8 mouse cellular contexts compared by ENCODE assay signal in the genomic region with DNA sequence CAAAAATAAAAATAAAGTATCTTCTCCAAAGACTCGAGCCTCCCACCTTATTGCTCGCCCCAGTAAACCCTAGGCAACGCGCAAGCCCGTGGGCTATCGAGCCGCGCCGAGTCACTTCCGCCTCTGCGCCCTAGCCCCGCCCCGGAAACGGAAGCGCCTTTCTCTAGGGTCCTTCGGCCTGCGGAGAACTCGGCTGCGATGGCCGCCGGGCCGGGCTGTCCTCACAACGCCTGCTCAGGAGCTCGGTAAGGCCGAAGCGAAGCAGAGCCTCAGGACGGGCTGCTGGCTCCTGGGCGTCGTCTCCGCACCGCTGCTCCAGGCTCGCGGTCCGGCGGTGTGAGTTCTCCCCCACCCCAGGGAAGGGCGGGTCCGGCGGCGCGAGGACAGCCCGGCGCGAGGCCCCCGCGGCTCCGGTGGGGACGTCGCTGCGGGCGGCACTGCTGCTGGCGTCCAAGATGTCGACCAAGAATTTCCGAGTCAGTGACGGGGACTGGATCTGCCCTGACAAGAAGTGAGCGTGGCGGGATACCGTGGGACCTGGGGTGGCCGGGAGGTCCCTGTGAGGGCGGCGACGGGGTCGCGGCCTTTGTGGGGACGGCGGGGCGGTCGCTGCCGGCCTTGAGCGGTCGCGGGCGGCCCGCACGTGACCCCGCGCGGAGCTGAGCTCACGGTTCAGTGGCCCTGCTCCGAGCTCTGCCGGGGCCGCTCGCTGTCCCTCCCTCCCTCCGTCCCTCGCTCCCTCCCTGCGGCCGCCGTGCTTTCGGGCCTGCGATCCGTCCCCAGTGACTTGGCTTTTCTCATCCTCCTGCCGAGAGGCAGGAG. TPM values are rescaled to one million over a fixed set of nuclear protein-coding genes. Genes with fewer than 3 reads are reported as not detected.
DNase-seq lines count a peak whose midpoint lies in the region; ATAC-seq and TF ChIP-seq lines count a peak whose summit lies in the region.

TSS of gene Zranb2 (plus strand) at position 197 of the 822 bp plus-strand sequence.

- WGBS in heart, embryonic 10.5 days = under 1% methylated on average over 90 of the region's 91 CpGs
- under 1% methylated on average over 91 of the region's 91 CpGs for WGBS in kidney, embryonic 15.5 days

- peaks cover 36% of the 10 kb centered on the region for H3K27me3 ChIP-seq in heart, embryonic 10.5 days (ENCODE audit: insufficient read depth, poor library complexity, severe bottlenecking)
- H3K27me3 ChIP-seq in kidney, embryonic 15.5 days = peaks cover 35% of the 10 kb centered on the region

- peak within 1 kb of the TSS; percentile 96 for H3K27ac ChIP-seq in heart, embryonic 10.5 days
- peak within 1 kb of the TSS; percentile 97 for H3K27ac ChIP-seq in kidney, embryonic 15.5 days

- ATAC-seq in erythroblast, adult 5-6 weeks (replicated peaks; ENCODE audit: low FRiP score, poor library complexity, severe bottlenecking) = peak; percentile 94
- ATAC-seq in kidney, embryonic 15.5 days (replicated peaks; ENCODE audit: low FRiP score) = peak; percentile 96

- peak; percentile 91 for TF ChIP-seq POLR2A in brain, embryonic 14.5 days (IDR thresholded peaks at IDR 0.05; ENCODE audit: borderline replicate concordance, extremely low read depth, insufficient read depth, insufficient read length, poor library complexity, severe bottlenecking)

- no peaks in the 10 kb centered on the region for H3K9me3 ChIP-seq in heart, embryonic 10.5 days
- H3K9me3 ChIP-seq in kidney, embryonic 15.5 days (replicated peaks) = 0 out of 2 replicates have a peak, but pooled peaks cover 4% of the 10 kb centered on the region

- DNase-seq in CD4-positive helper T cell, adult 2 months (ENCODE audit: low read depth, low spot score) = peak; percentile 92
- DNase-seq in brain, embryonic 14.5 days (ENCODE audit: low read depth) = peak; percentile 97
- DNase-seq in heart, embryonic 10.5 days (ENCODE audit: low spot score) = peak; percentile 95
- DNase-seq in liver = peak; percentile 92
- DNase-seq in monocyte, adult 2 months (ENCODE audit: low read depth in 1 of 2, low spot score in 2 of 2) = peak; percentile 77 to 89
- DNase-seq in spleen, postnatal 14 days (ENCODE audit: low spot score in 2 of 2) = peak; percentile 83 to 91

- H3K4me3 ChIP-seq in heart, embryonic 10.5 days = peak within 1 kb of the TSS; percentile 86
- peak within 1 kb of the TSS; percentile 85 for H3K4me3 ChIP-seq in kidney, embryonic 15.5 days (replicated peaks)

- H3K4me1 ChIP-seq in heart, embryonic 10.5 days = peaks cover 3% of the 10 kb centered on the region; the same call in 1 of the 2 replicates
- peaks cover 5% of the 10 kb centered on the region; the same call in 1 of the 2 replicates for H3K4me1 ChIP-seq in kidney, embryonic 15.5 days

- peak within 1 kb of the TSS; percentile 60 for H3K4me2 ChIP-seq in kidney, embryonic 15.5 days

- peaks cover 23% of the 10 kb centered on the region for H3K36me3 ChIP-seq in heart, embryonic 10.5 days
- peaks cover 22% of the 10 kb centered on the region for H3K36me3 ChIP-seq in kidney, embryonic 15.5 days

- no peak for TF ChIP-seq CTCF in brain, embryonic 14.5 days (IDR thresholded peaks at IDR 0.05; ENCODE audit: borderline replicate concordance, extremely low read depth, insufficient read depth, insufficient read length)

- H3K9ac ChIP-seq in kidney, embryonic 15.5 days = peak within 1 kb of the TSS; percentile 88

RNA-seq across cellular contexts. Expression of gene Zranb2, which starts in this region (rescaled TPM):
- 99.9 and 121 TPM in 2 replicates for polyA plus RNA-seq in brain, embryonic 14.5 days (2012; rRNA removed)
- total RNA-seq in erythroblast, adult 5-6 weeks (2015; ENCODE audit: low replicate concordance) = 23.4 and 33.0 TPM in 2 replicates
- total RNA-seq in erythroblast, adult 5-6 weeks (2017; ENCODE audit: low replicate concordance) = 52.6 and 78.9 TPM in 2 replicates
- 78.6 and 95.8 TPM in 2 replicates for polyA plus RNA-seq in heart, embryonic 10.5 days (2016; fragmentation: Nextera tagmentation; extraction: Ambion mirVana)
- polyA plus RNA-seq in kidney, embryonic 15.5 days (2015; fragmentation: Nextera tagmentation; extraction: Ambion mirVana) = 99.5 and 107 TPM in 2 replicates

Comparison
In these comparisons a context has a peak if more than half of its experiments do, and no peak if none do; other contexts are left out.
1. Peak in every context shown above with its lines: DNase-seq, ATAC-seq, H3K4me3 ChIP-seq and H3K27ac ChIP-seq.